Mouse (Mus musculus) ES-E14 (cell line): ENCODE results near the gene Nradd. TPM values are rescaled to one million over a fixed set of nuclear protein-coding genes. Genes with fewer than 3 reads are reported as not detected.

ENCODE experiments used
- DNase-seq: peaks from one replicate; pipeline ENCODE4 v3.0.0-alpha.2; 2013; ENCODE audit warnings: low read depth, low spot score
- H3K27ac ChIP-seq: 2 replicates; pipeline ENCODE4 v1.5.1; 2012; ENCODE audit warnings: low read depth, mild to moderate bottlenecking, low read length, moderate library complexity, mixed read lengths; ENCODE audit not compliant: poor library complexity, insufficient read depth, severe bottlenecking
- H3K36me3 ChIP-seq: 2 replicates; pipeline ENCODE4 v1.6.1; 2012; ENCODE audit warnings: mild to moderate bottlenecking, low read length, moderate library complexity, mixed read lengths; ENCODE audit not compliant: control insufficient read depth, poor library complexity, insufficient read depth, severe bottlenecking
- H3K4me1 ChIP-seq, 2 experiments: fragments of 150-350 bp in 1 of 2; sonication (generic) in 1 of 2; 2 replicates each; pipeline ENCODE4 v1.6.1; 2012; ENCODE audit warnings: low read length in 2 of 2, mild to moderate bottlenecking in 1 of 2, mixed read lengths in 1 of 2; ENCODE audit not compliant: control insufficient read depth in 2 of 2, insufficient read depth in 2 of 2, poor library complexity in 1 of 2
- H3K4me3 ChIP-seq, 2 experiments: fragments of 150-350 bp in 1 of 2; sonication (generic) in 1 of 2; 2 replicates each; pipeline ENCODE4 v1.5.1; 2012; ENCODE audit warnings: low read length in 2 of 2, low read depth in 1 of 2, mild to moderate bottlenecking in 1 of 2, mixed read lengths in 1 of 2; ENCODE audit not compliant: insufficient read depth in 1 of 2, poor library complexity in 1 of 2, severe bottlenecking in 1 of 2
- H3K9ac ChIP-seq: 2 replicates; pipeline ENCODE4 v1.6.1; 2012; ENCODE audit warnings: low read depth, mild to moderate bottlenecking, low read length, mixed read lengths; ENCODE audit not compliant: poor library complexity, insufficient read depth, severe bottlenecking
- H3K9me3 ChIP-seq: fragments of 150-350 bp; sonication (generic); 2 replicates; pipeline ENCODE4 v1.6.1; 2012; ENCODE audit warnings: low read depth, mild to moderate bottlenecking, low read length; ENCODE audit not compliant: control insufficient read depth, insufficient read depth
- CHD2 ChIP-seq: IDR thresholded peaks from 2 replicates; pipeline ENCODE4 v1.6.1; 2014; ENCODE audit warnings: mild to moderate bottlenecking, low read depth, low read length, inconsistent platforms
- HCFC1 ChIP-seq: IDR thresholded peaks from 2 replicates; pipeline ENCODE4 v1.6.1; 2012; ENCODE audit warnings: low read length, inconsistent platforms, borderline replicate concordance; ENCODE audit not compliant: insufficient read depth
- MAFK ChIP-seq: IDR thresholded peaks from 2 replicates; pipeline ENCODE4 v1.6.1; 2014; ENCODE audit warnings: mild to moderate bottlenecking, low read depth, low read length, inconsistent platforms; ENCODE audit not compliant: insufficient read depth
- ZC3H11A ChIP-seq: IDR thresholded peaks from 2 replicates; pipeline ENCODE4 v1.6.1; 2012; ENCODE audit warnings: low read depth, mild to moderate bottlenecking, inconsistent platforms, low read length, borderline replicate concordance
- ZNF384 ChIP-seq: IDR thresholded peaks from 2 replicates; pipeline ENCODE4 v1.6.1; 2012; ENCODE audit warnings: low read depth, low read length, inconsistent platforms
- in situ Hi-C, 2 experiments: fragments of 600-800 bp; cut with MboI; formaldehyde crosslinking; loops; one replicate each; pipeline ENCODE4 v1.15.1; 2025; ENCODE audit warnings: low sequenced_read_pairs in 2 of 2, inconsistent platforms in 1 of 2; ENCODE audit not compliant: unreplicated experiment in 2 of 2
- total RNA-seq: library from RNA; depleted of rRNA; stranded (reverse); fragments of 300-350 nt; gene quantifications from 2 replicates; pipeline ENCODE4 v1.2.3, GENCODE M21; 2012

Gene Nradd
- total RNA-seq, 1 experiment: 65.5 TPM

GRCm38 (mm10) chr9:110645219-110645618 is 21.0 kb upstream of the Nradd start:
- Histone ChIP-seq H3K9me3 (no peaks in the 10 kb centered on the region), H3K27ac (no peak overlapping the region), H3K36me3 (no peaks in the 10 kb centered on the region; the same call in 1 of the 2 replicates), H3K4me3 (no peak overlapping the region), H3K4me1 (peaks cover 0 to 8% of the 10 kb centered on the region in 2 experiments; a peak in 1 of 4 replicates), H3K9ac (no peak overlapping the region)
- in situ Hi-C loops: no loop called here
- DNase-seq: no peak
- TF ChIP-seq HCFC1 (no peak), CHD2 (no peak), ZC3H11A (no peak), MAFK (no peak), ZNF384 (no peak)

DNA sequence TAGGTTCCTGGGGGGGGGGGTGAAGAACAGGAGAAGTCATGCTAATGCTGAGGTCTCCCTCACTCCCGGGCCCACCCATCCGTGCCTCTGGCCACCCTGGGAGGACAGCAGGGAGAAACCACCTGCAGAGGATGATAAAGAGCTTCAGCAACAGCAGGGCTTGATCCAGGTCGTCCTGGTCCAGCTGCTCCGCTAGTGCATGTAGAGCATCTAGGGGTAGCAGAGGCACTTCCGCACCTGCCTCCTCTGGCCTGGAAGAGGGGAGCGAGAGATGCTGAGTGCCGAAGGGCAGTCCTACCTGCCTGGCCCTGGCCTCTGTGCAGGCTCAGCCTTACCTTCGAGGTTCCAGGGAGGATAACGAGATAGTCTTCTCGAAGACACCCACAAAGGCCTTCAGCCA is 20.0 kb upstream of the Nradd start:
- Histone ChIP-seq H3K27ac (no peak overlapping the region), H3K9ac (no peak overlapping the region), H3K4me3 (no peak overlapping the region), H3K4me1 (peaks cover 0 to 8% of the 10 kb centered on the region in 2 experiments; a peak in 1 of 4 replicates), H3K36me3 (no peaks in the 10 kb centered on the region; the same call in 1 of the 2 replicates), H3K9me3 (no peaks in the 10 kb centered on the region)
- TF ChIP-seq MAFK: no peak
- TF ChIP-seq ZC3H11A: no peak
- no peak for TF ChIP-seq CHD2
- no peak for TF ChIP-seq ZNF384
- TF ChIP-seq HCFC1: no peak
- DNase-seq: no peak
- in situ Hi-C loops: no loop called here

GRCm38 (mm10) chr9:110643787-110644186 is 19.5 kb upstream of the Nradd start:
- no peaks in the 10 kb centered on the region for H3K9me3 ChIP-seq
- DNase-seq: no peak
- peaks cover 0 to 8% of the 10 kb centered on the region in 2 experiments; a peak in 1 of 4 replicates for H3K4me1 ChIP-seq
- no peak overlapping the region for H3K9ac ChIP-seq
- H3K36me3 ChIP-seq: no peaks in the 10 kb centered on the region; the same call in 1 of the 2 replicates
- H3K4me3 ChIP-seq: no peak overlapping the region
- no peak overlapping the region; the same call in 1 of the 2 replicates for H3K27ac ChIP-seq
- TF ChIP-seq MAFK (no peak), ZC3H11A (no peak), ZNF384 (no peak), CHD2 (no peak), HCFC1 (no peak)
- in situ Hi-C loops: no loop called here

GRCm38 (mm10) chr9:110642812-110643524 is 18.7 kb upstream of the Nradd start:
- H3K27ac ChIP-seq: no peak overlapping the region
- H3K36me3 ChIP-seq: peaks cover 3% of the 10 kb centered on the region; the same call in 1 of the 2 replicates
- no peaks in the 10 kb centered on the region for H3K9me3 ChIP-seq
- no peak overlapping the region for H3K9ac ChIP-seq
- no peak for TF ChIP-seq MAFK
- TF ChIP-seq ZNF384: no peak
- no peak for TF ChIP-seq ZC3H11A
- TF ChIP-seq CHD2: no peak
- no peak for TF ChIP-seq HCFC1
- no peak for DNase-seq
- in situ Hi-C loops: no loop called here
- peaks cover 0 to 10% of the 10 kb centered on the region in 2 experiments; a peak in 1 of 4 replicates for H3K4me1 ChIP-seq
- no peak overlapping the region for H3K4me3 ChIP-seq

DNA sequence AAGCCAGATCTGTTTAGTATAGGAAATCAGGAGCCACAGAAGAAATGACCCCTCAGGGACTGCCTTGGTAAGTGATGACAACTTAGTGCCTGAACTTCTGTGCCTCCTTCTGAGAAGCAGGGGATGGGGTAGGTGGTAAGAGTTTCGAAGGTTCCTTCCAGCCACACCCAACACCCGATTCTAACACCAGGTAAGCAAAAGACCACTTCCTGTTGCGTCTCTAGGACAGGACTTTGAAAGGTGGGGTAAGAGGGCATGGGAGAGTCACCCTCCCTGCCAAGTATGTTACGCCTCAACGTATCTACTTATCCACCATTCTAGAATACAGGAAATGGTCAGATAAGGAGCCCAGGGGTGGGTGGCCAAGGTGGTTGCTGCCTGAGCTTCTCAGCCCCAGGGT is 16.8 kb upstream of the Nradd start:
- no peak overlapping the region for H3K27ac ChIP-seq
- TF ChIP-seq CHD2 (no peak), MAFK (no peak), ZC3H11A (no peak), ZNF384 (no peak), HCFC1 (no peak)
- DNase-seq: no peak
- peaks cover 3% of the 10 kb centered on the region; the same call in 1 of the 2 replicates for H3K36me3 ChIP-seq
- no peak overlapping the region for H3K9ac ChIP-seq
- in situ Hi-C loops: no loop called here
- no peak overlapping the region for H3K4me3 ChIP-seq
- H3K9me3 ChIP-seq: no peaks in the 10 kb centered on the region
- peaks cover 0 to 12% of the 10 kb centered on the region in 2 experiments; a peak in 1 of 4 replicates for H3K4me1 ChIP-seq
